Mouse (Mus musculus): Measurements from ENCODE around the gene Kdelr3. TPM values are rescaled to one million over a fixed set of nuclear protein-coding genes. Genes with fewer than 3 reads are reported as not detected.

Kdelr3 gene
- polyA plus RNA-seq (2015; fragmentation: Nextera tagmentation; extraction: Ambion mirVana): 72.5 and 74.5 TPM in 2 replicates

DNA sequence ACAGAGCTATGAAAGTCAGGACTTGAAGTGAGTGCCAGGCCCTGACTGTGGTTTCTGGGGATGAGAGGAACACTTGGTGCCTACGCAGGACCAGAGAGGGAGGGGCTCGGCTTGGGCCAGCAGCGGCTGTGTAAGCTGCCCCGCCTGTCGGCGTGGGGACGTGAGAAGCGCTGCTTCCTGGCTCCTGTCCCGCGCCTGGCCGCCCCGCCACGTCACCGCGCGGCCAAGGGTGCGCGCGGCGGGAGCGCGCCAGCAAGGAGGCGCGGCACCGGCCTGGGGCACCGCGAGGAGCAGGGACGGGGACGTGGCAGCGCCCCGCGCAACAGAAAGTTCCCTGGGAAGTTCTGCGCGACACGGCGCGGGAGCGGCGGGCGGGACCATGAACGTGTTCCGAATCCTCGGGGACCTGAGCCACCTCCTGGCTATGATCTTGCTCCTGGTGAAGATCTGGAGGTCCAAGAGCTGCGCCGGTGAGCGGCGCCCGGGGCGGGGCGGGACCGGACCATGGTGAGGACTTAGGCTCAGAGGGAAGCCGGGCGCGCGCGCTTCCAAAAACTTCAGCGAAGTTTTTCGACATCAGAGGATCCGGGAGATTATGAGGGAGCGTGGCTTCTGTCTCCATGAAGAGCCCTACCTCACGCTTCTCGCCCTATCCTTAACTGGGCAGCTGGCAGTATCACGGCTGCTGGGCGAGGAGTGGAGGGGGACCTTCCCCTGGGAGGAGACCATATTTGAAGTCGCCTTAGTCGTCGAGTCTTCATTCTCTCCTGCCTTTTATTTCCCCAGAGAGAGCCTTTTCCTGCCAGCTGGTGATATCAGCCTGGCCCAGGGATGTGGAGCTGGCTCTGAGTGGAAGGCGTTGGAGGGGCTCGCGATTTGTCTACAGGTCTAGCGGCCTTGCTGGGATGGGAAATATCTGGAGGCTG, at the start of gene Kdelr3:
Kdelr3 (plus strand) TSS at position 241 of the 926 bp plus-strand sequence.
- peak; percentile 82 for ATAC-seq
- WGBS: under 1% methylated on average over 71 of the region's 71 CpGs
- peak within 1 kb of the TSS; percentile 48 for H3K27ac ChIP-seq (ENCODE audit: low read length)
- H3K9ac ChIP-seq (ENCODE audit: low read depth, low read length): peak within 1 kb of the TSS; percentile 79
- H3K4me1 ChIP-seq (ENCODE audit: control insufficient read depth, insufficient read depth, low read length): peaks cover 33% of the 10 kb centered on the region
- peak within 1 kb of the TSS; percentile 90 for H3K4me2 ChIP-seq (ENCODE audit: low read depth, low read length)
- H3K27me3 ChIP-seq (replicated peaks; ENCODE audit: control insufficient read depth, insufficient read depth, low read length): peaks cover 28% of the 10 kb centered on the region
- H3K36me3 ChIP-seq (ENCODE audit: control insufficient read depth, insufficient read depth, low read length): no peaks in the 10 kb centered on the region
- no peaks in the 10 kb centered on the region for H3K9me3 ChIP-seq (ENCODE audit: control insufficient read depth, low read length)
- peak within 1 kb of the TSS; percentile 72 for H3K4me3 ChIP-seq (ENCODE audit: low read length)

DNA sequence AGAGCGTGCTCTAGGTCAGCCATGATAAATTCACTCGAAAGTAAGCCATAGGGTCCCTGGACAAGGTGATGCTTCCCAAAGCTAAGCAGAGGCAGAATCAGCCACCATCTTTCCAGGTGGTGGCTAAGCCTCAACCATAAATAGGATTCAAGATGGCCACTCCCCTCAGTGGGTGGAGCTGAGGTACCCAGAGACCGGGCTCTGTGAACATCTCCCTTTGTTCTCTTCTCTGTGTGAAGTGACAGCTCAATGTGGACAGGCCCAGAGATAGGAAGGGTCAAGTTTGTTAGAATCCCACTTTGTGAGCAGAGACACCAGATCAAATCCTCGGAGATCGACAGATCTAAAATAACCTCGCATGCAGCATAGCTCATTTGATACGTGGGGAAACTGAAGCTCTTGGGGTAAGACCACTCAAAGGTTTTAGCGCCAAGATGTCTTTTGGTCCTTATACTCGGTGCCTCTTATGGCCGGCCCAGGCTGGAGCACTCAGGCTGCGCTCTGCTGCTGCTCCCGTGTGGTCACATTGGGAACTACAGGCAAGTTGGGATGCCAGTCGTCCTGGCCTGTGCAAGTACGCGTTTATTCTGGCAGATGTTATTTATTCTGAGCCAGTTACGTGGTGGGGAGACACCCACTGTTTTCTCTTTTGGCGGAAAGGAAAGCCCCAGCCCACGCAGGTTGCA, 49.5 kb upstream of the Kdelr3 start:
- ATAC-seq: peak; percentile 80
- Histone ChIP-seq H3K27me3 (replicated peaks; ENCODE audit: control insufficient read depth, insufficient read depth, low read length) (no peaks in the 10 kb centered on the region), H3K4me2 (ENCODE audit: low read depth, low read length) (no peak overlapping the region), H3K27ac (ENCODE audit: low read length) (no peak overlapping the region), H3K36me3 (ENCODE audit: control insufficient read depth, insufficient read depth, low read length) (no peaks in the 10 kb centered on the region), H3K9ac (ENCODE audit: low read depth, low read length) (no peak overlapping the region), H3K4me1 (ENCODE audit: control insufficient read depth, insufficient read depth, low read length) (no peaks in the 10 kb centered on the region), H3K4me3 (ENCODE audit: low read length) (no peak overlapping the region), H3K9me3 (ENCODE audit: control insufficient read depth, low read length) (no peaks in the 10 kb centered on the region)
- 7% methylated on average over 18 of the region's 18 CpGs for WGBS

DNA sequence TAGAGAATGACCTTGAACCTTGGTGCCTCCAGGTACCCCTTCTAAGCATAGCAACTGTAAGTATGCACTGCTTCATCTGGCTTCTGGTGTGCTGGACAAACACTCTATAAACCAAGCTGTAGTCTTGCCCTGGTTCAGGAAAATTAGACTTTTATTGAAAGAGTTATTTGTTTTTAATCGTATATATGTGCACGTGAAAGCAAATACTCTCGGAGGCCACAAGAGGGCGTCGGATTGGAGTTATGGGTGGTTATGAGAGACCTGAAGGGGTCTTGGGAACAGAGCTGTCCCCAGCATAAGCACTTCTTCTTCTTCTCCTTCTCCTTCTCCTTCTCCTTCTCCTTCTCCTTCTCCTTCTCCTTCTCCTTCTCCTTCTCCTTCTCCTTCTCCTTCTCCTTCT, 46.6 kb upstream of the Kdelr3 start:
- no peak overlapping the region for H3K4me3 ChIP-seq (ENCODE audit: low read length)
- no peak overlapping the region for H3K9ac ChIP-seq (ENCODE audit: low read depth, low read length)
- H3K9me3 ChIP-seq (ENCODE audit: control insufficient read depth, low read length): no peaks in the 10 kb centered on the region; the same call in 1 of the 2 replicates
- WGBS: 66% methylated on average over 5 of the region's 5 CpGs
- no peaks in the 10 kb centered on the region for H3K27me3 ChIP-seq (replicated peaks; ENCODE audit: control insufficient read depth, insufficient read depth, low read length)
- no peak overlapping the region for H3K27ac ChIP-seq (ENCODE audit: low read length)
- H3K36me3 ChIP-seq (ENCODE audit: control insufficient read depth, insufficient read depth, low read length): no peaks in the 10 kb centered on the region
- no peak for ATAC-seq
- H3K4me2 ChIP-seq (ENCODE audit: low read depth, low read length): no peak overlapping the region
- no peaks in the 10 kb centered on the region for H3K4me1 ChIP-seq (ENCODE audit: control insufficient read depth, insufficient read depth, low read length)

DNA sequence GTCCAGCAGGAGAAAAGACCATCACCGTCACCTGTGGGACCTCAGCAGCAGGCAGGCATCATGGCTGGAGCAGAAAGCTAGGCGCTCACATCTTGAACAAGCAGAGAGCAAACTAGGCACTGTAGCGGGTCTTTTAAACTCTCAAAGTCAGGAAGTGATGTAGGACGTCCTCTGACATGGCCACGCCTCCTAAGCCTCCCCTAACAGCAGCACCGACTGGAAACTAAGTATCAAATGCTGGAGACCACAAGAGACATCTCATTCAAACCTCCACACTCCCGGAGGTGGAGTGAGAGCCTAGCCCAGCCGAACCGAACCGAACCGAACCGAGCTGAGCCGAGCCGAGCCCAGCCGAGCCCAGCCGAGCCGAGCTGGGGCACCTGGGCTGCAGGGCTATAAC, 45.6 kb upstream of the Kdelr3 start:
- Histone ChIP-seq H3K4me3 (ENCODE audit: low read length) (peak overlapping the region; percentile 23; the same call in 1 of the 2 replicates), H3K27ac (ENCODE audit: low read length) (no peak overlapping the region), H3K4me1 (ENCODE audit: control insufficient read depth, insufficient read depth, low read length) (no peaks in the 10 kb centered on the region), H3K27me3 (replicated peaks; ENCODE audit: control insufficient read depth, insufficient read depth, low read length) (no peaks in the 10 kb centered on the region), H3K9ac (ENCODE audit: low read depth, low read length) (no peak overlapping the region), H3K4me2 (ENCODE audit: low read depth, low read length) (peak overlapping the region; percentile 24; the same call in 1 of the 2 replicates), H3K9me3 (ENCODE audit: control insufficient read depth, low read length) (no peaks in the 10 kb centered on the region; the same call in 1 of the 2 replicates), H3K36me3 (ENCODE audit: control insufficient read depth, insufficient read depth, low read length) (no peaks in the 10 kb centered on the region)
- ATAC-seq: no peak
- WGBS: 28% methylated on average over 17 of the region's 17 CpGs

DNA sequence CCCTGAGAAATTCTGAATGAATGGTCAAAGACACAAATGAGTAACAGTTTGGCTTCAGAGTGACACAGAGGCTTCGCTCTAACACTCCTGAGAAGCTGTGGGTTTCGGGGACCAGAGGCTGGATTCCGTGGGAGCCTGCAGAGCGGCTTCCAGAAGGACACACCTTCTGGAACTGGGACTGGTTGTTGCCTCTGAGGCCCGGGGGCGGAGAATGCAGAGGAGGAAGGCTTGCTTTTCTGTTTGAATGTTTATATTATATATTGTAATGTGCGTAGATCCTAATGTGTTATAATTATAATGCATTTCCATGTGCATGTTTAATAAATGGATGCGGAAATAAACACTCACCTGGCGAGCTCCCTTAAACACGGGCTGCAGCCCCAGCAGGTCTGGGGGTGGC, 45.1 kb upstream of the Kdelr3 start:
- H3K36me3 ChIP-seq (ENCODE audit: control insufficient read depth, insufficient read depth, low read length): no peaks in the 10 kb centered on the region
- H3K9ac ChIP-seq (ENCODE audit: low read depth, low read length): no peak overlapping the region
- no peaks in the 10 kb centered on the region; the same call in 1 of the 2 replicates for H3K9me3 ChIP-seq (ENCODE audit: control insufficient read depth, low read length)
- no peak for ATAC-seq
- H3K4me3 ChIP-seq (ENCODE audit: low read length): no peak overlapping the region
- no peaks in the 10 kb centered on the region for H3K27me3 ChIP-seq (replicated peaks; ENCODE audit: control insufficient read depth, insufficient read depth, low read length)
- H3K4me2 ChIP-seq (ENCODE audit: low read depth, low read length): peak overlapping the region; percentile 24; the same call in 1 of the 2 replicates
- WGBS: 44% methylated on average over 10 of the region's 10 CpGs
- no peaks in the 10 kb centered on the region for H3K4me1 ChIP-seq (ENCODE audit: control insufficient read depth, insufficient read depth, low read length)
- H3K27ac ChIP-seq (ENCODE audit: low read length): no peak overlapping the region

DNA sequence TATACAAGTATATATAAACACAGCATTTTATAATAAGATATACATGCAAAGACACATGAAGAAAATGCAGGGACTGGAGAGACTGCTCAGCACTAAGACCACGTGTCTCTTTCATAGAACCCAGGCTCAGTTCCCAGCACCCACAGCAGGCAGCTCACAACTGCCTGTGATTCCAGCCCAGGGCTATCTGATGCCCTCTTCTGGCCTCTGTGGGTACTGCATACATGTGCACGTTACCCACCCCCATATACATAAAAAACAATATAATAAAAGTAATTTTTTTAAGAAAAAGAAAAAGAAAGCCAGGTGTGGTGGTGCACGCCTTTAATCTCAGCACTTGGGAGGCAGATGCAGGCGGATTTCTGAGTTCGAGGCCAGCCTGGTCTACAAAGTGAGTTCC, 43.2 kb upstream of the Kdelr3 start:
- Histone ChIP-seq H3K9ac (ENCODE audit: low read depth, low read length) (no peak overlapping the region), H3K4me1 (ENCODE audit: control insufficient read depth, insufficient read depth, low read length) (no peaks in the 10 kb centered on the region), H3K36me3 (ENCODE audit: control insufficient read depth, insufficient read depth, low read length) (no peaks in the 10 kb centered on the region), H3K4me2 (ENCODE audit: low read depth, low read length) (no peak overlapping the region), H3K27me3 (replicated peaks; ENCODE audit: control insufficient read depth, insufficient read depth, low read length) (no peaks in the 10 kb centered on the region), H3K4me3 (ENCODE audit: low read length) (no peak overlapping the region), H3K9me3 (ENCODE audit: control insufficient read depth, low read length) (no peaks in the 10 kb centered on the region; the same call in 1 of the 2 replicates), H3K27ac (ENCODE audit: low read length) (no peak overlapping the region)
- 87% methylated on average over 5 of the region's 5 CpGs for WGBS
- ATAC-seq: no peak

DNA sequence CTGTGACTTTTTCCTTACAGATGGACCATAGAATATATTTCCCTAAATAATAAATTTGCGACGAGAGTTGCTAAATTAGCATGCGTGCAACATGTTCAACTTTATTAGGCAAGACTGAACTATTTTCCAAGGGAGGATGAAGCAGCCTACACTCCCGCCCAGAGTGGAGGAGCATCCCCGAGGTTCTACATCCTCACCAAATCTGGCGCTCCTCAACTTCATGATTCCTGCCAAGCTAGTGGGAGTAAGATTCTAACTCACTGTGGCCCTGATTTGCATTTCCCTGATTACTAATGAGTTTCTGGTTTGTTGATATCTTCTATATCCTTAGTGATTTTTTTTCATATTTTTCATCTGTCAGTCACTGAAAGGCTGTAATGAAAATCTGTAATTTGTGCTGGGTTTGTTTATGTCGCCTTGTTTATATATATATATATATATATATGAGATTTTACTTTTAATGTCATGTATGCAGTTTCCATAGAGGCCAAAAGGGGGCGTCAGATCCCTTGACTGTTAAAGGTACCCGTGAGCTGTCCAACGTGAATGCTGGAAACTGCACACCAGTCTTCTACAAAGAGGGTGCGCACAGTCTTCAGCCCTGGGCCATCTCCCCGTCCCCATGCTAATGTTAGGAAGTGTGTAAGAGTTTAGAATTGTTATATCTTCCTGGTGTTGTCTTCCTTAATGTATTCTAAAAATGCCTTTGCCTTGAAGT, 42.4 kb upstream of the Kdelr3 start:
- no peaks in the 10 kb centered on the region for H3K27me3 ChIP-seq (replicated peaks; ENCODE audit: control insufficient read depth, insufficient read depth, low read length)
- WGBS: 57% methylated on average over 12 of the region's 12 CpGs
- no peak for ATAC-seq

DNA sequence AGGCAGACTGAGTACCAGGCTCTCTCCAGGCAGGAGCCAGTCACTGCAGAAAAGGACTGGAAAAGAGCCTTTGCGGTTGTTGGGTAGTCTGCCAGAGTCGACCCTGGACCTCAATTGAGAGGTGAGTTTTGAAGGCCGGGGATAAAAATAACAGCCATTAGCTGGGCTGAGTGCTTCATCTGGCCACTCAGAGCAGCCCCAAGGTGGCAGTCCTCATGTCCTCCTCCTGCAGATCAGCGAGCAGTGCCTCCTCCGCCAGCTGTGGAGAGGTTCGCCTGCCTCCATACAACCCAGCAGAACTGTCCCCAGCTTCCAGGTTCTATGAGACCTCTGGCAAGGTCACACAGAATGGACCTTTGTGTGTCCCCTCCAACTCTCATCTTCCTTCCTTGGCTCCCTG, 39.0 kb upstream of the Kdelr3 start:
- H3K36me3 ChIP-seq (ENCODE audit: control insufficient read depth, insufficient read depth, low read length): no peaks in the 10 kb centered on the region
- H3K9ac ChIP-seq (ENCODE audit: low read depth, low read length): no peak overlapping the region
- no peak overlapping the region for H3K4me2 ChIP-seq (ENCODE audit: low read depth, low read length)
- H3K4me3 ChIP-seq (ENCODE audit: low read length): no peak overlapping the region
- H3K27ac ChIP-seq (ENCODE audit: low read length): no peak overlapping the region
- H3K4me1 ChIP-seq (ENCODE audit: control insufficient read depth, insufficient read depth, low read length): no peaks in the 10 kb centered on the region
- 48% methylated on average over 6 of the region's 6 CpGs for WGBS
- 0 out of 2 replicates have a peak, but pooled peaks cover 2% of the 10 kb centered on the region for H3K27me3 ChIP-seq (replicated peaks; ENCODE audit: control insufficient read depth, insufficient read depth, low read length)
- ATAC-seq: no peak
- no peaks in the 10 kb centered on the region; the same call in 1 of the 2 replicates for H3K9me3 ChIP-seq (ENCODE audit: control insufficient read depth, low read length)

More for the DNA sequence above, 42.4 kb upstream of the Kdelr3 start:
- Histone ChIP-seq H3K36me3 (ENCODE audit: control insufficient read depth, insufficient read depth, low read length) (no peaks in the 10 kb centered on the region), H3K4me1 (ENCODE audit: control insufficient read depth, insufficient read depth, low read length) (no peaks in the 10 kb centered on the region), H3K4me3 (ENCODE audit: low read length) (no peak overlapping the region), H3K4me2 (ENCODE audit: low read depth, low read length) (no peak overlapping the region), H3K9me3 (ENCODE audit: control insufficient read depth, low read length) (no peaks in the 10 kb centered on the region; the same call in 1 of the 2 replicates), H3K27ac (ENCODE audit: low read length) (no peak overlapping the region), H3K9ac (ENCODE audit: low read depth, low read length) (no peak overlapping the region)

Measured in intestine, embryonic 16.5 days (tissue).